Mouse (Mus musculus) MEL (cell line): ENCODE measurements at regions not wholly inside any gene's neighbourhood (a gene's known extent, or its start where the extent isn't known, plus 50 kb on each side); places are given as distances from the start of the nearest gene placed in this dataset.

Experiments used
- DNase-seq: peaks from one replicate; pipeline ENCODE4 v3.0.0; 2011; ENCODE audit warnings: low read depth, low spot score
- H3K27ac ChIP-seq: 2 replicates; pipeline ENCODE4 v1.5.1; 2012; ENCODE audit warnings: low read depth, mild to moderate bottlenecking, control low read depth, low read length, moderate library complexity; ENCODE audit not compliant: control insufficient read depth
- H3K27me3 ChIP-seq, 2 experiments: fragments of 150-350 bp in 1 of 2; sonication (generic) in 1 of 2; 2 replicates each; pipeline ENCODE4 v1.6.1; 2012; ENCODE audit warnings: low read length in 2 of 2, mild to moderate bottlenecking in 2 of 2, improper control_type of control experiment in 1 of 2, moderate library complexity in 1 of 2; ENCODE audit not compliant: insufficient read depth in 2 of 2, control insufficient read depth in 1 of 2
- H3K36me3 ChIP-seq, 2 experiments: 2 replicates each; pipeline ENCODE4 v1.6.1; 2012 to 2014; ENCODE audit warnings: low read length in 2 of 2, improper control_type of control experiment in 1 of 2, inconsistent platforms in 1 of 2, mild to moderate bottlenecking in 1 of 2; ENCODE audit not compliant: insufficient read depth in 2 of 2, control insufficient read depth in 1 of 2
- H3K4me1 ChIP-seq, 2 experiments: fragments of 150-350 bp in 1 of 2; sonication (generic) in 1 of 2; 2 replicates each; pipeline ENCODE4 v1.6.1; 2012; ENCODE audit warnings: low read length in 2 of 2, improper control_type of control experiment in 1 of 2, mild to moderate bottlenecking in 1 of 2; ENCODE audit not compliant: insufficient read depth in 2 of 2, control insufficient read depth in 1 of 2
- H3K4me3 ChIP-seq, 2 experiments: fragments of 150-350 bp in 1 of 2; sonication (generic) in 1 of 2; 2 replicates each; pipeline ENCODE4 v1.5.1; 2012; ENCODE audit warnings: low read depth in 2 of 2, low read length in 2 of 2, mild to moderate bottlenecking in 2 of 2, moderate library complexity in 2 of 2, control low read depth in 1 of 2, improper control_type of control experiment in 1 of 2; ENCODE audit not compliant: control insufficient read depth in 1 of 2, insufficient read depth in 1 of 2
- H3K79me2 ChIP-seq: 2 replicates; pipeline ENCODE4 v1.6.1; 2012; ENCODE audit warnings: mild to moderate bottlenecking, low read length, moderate library complexity; ENCODE audit not compliant: control insufficient read depth, poor library complexity, insufficient read depth
- H3K9ac ChIP-seq: 2 replicates; pipeline ENCODE4 v1.6.1; 2012; ENCODE audit warnings: low read depth, mild to moderate bottlenecking, control low read depth, low read length, moderate library complexity; ENCODE audit not compliant: control insufficient read depth, poor library complexity, severe bottlenecking
- H3K9me3 ChIP-seq: fragments of 150-350 bp; sonication (generic); replicated peaks from 2 replicates; pipeline ENCODE4 v1.6.1; 2012; ENCODE audit warnings: mild to moderate bottlenecking, low read length, improper control_type of control experiment, moderate library complexity; ENCODE audit not compliant: insufficient read depth
- CTCF ChIP-seq, 3 experiments: IDR thresholded peaks in 2 of 3; conservative IDR thresholded peaks in 1 of 3; 2 replicates each; pipeline ENCODE4 v1.5.1; 2011 to 2012; ENCODE audit warnings: low read length in 3 of 3, low read depth in 2 of 3, mild to moderate bottlenecking in 2 of 3, improper control_type of control experiment in 1 of 3, inconsistent platforms in 1 of 3, mixed read lengths in 1 of 3, moderate library complexity in 1 of 3; ENCODE audit not compliant: control insufficient read depth in 1 of 3, insufficient read depth in 1 of 3, poor library complexity in 1 of 3, severe bottlenecking in 1 of 3
- E2F4 ChIP-seq: IDR thresholded peaks from 2 replicates; pipeline ENCODE4 v1.6.1; 2011; ENCODE audit warnings: low read depth, low read length, improper control_type of control experiment, borderline replicate concordance
- EP300 ChIP-seq, 2 experiments: IDR thresholded peaks; 2 replicates each; pipeline ENCODE4 v1.6.1; 2011; ENCODE audit warnings: improper control_type of control experiment in 2 of 2, low read length in 2 of 2, low read depth in 1 of 2, mild to moderate bottlenecking in 1 of 2
- GABPA ChIP-seq: IDR thresholded peaks from 2 replicates; pipeline ENCODE4 v1.6.1; 2012; ENCODE audit warnings: low read depth, mild to moderate bottlenecking, inconsistent platforms, low read length, improper control_type of control experiment, moderate library complexity
- JUND ChIP-seq: IDR thresholded peaks from 2 replicates; pipeline ENCODE4 v1.6.1; 2011; ENCODE audit warnings: low read depth, mild to moderate bottlenecking, improper control_type of control experiment, low read length
- KAT2A ChIP-seq: conservative IDR thresholded peaks from 2 replicates; pipeline ENCODE4 v1.6.1; 2012; ENCODE audit warnings: low read depth, low read length, improper control_type of control experiment, inconsistent platforms
- MEF2A ChIP-seq: IDR thresholded peaks from 2 replicates; pipeline ENCODE4 v1.6.1; 2014; ENCODE audit warnings: low read depth, mild to moderate bottlenecking, inconsistent platforms, low read length, improper control_type of control experiment; ENCODE audit not compliant: poor library complexity, insufficient replicate concordance, severe bottlenecking; ENCODE audit errors: extremely low read depth
- MYB ChIP-seq: IDR thresholded peaks from 2 replicates; pipeline ENCODE4 v1.6.1; 2011; ENCODE audit warnings: mild to moderate bottlenecking, low read depth, low read length, improper control_type of control experiment
- POLR2AphosphoS5 ChIP-seq: IDR thresholded peaks from 2 replicates; pipeline ENCODE4 v1.6.1; 2012; ENCODE audit warnings: low read depth, borderline replicate concordance, mild to moderate bottlenecking, inconsistent platforms, low read length, moderate library complexity, mixed read lengths
- TAL1 ChIP-seq: IDR thresholded peaks from 2 replicates; pipeline ENCODE4 v1.6.1; 2012; ENCODE audit warnings: mild to moderate bottlenecking, inconsistent platforms, low read length, moderate library complexity, mixed read lengths
- TCF12 ChIP-seq: IDR thresholded peaks from 2 replicates; pipeline ENCODE4 v1.6.1; 2014; ENCODE audit warnings: low read depth, mild to moderate bottlenecking, inconsistent platforms, low read length, improper control_type of control experiment, moderate library complexity
- UBTF ChIP-seq: IDR thresholded peaks from 2 replicates; pipeline ENCODE4 v1.6.1; 2012; ENCODE audit warnings: low read depth, mild to moderate bottlenecking, inconsistent platforms, low read length, improper control_type of control experiment, moderate library complexity, borderline replicate concordance; ENCODE audit not compliant: insufficient read depth
- ZNF384 ChIP-seq: IDR thresholded peaks from 2 replicates; pipeline ENCODE4 v1.6.1; 2012; ENCODE audit warnings: low read depth, mild to moderate bottlenecking, inconsistent platforms, low read length, improper control_type of control experiment

DNA sequence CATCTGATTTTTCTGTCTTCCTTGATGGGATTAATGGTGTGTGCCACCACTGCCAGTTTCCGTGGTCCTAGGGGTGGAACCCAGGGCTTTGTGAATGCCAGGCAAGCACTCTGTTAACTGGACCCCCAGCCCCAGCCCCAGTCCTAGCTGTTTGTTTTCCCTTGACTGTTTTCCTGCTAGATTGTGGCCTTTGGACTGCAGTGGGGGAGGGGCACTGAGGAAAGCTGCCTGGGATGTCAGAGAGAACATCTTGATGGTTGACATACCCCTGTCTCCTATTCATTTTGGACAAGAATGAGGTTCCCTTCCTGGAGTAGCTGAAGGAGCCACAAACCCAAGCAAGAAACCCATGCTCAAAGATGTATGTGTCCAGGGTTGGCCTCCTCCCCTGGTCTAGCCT lies 77.8 kb upstream of the Sulf2 start:
- no peak overlapping the region for H3K9ac ChIP-seq
- DNase-seq = no peak
- no peak overlapping the region for H3K27ac ChIP-seq
- TF ChIP-seq E2F4 = no peak
- no peak for TF ChIP-seq MYB
- TF ChIP-seq KAT2A = no peak
- TF ChIP-seq ZNF384 = no peak
- no peak for TF ChIP-seq CTCF (IDR thresholded peaks at IDR 0.05 in 2 of 3, conservative IDR thresholded peaks at IDR 0.05 in 1 of 3; ENCODE audit: control insufficient read depth in 1 of 3, insufficient read depth in 1 of 3, low read depth in 2 of 3, low read length in 3 of 3, poor library complexity in 1 of 3, severe bottlenecking in 1 of 3)
- TF ChIP-seq UBTF = no peak
- no peak for TF ChIP-seq GABPA
- H3K4me3 ChIP-seq = no peak overlapping the region
- no peaks in the 10 kb centered on the region for H3K4me1 ChIP-seq
- H3K79me2 ChIP-seq = no peaks in the 10 kb centered on the region
- H3K9me3 ChIP-seq = no peaks in the 10 kb centered on the region
- no peaks in the 10 kb centered on the region for H3K36me3 ChIP-seq
- H3K27me3 ChIP-seq = no peaks in the 10 kb centered on the region

GRCm38 (mm10) chr2:166232376-166232775 lies 76.9 kb upstream of the Sulf2 start:
- Histone ChIP-seq H3K9ac (no peak overlapping the region), H3K4me1 (no peaks in the 10 kb centered on the region), H3K4me3 (no peak overlapping the region), H3K27ac (no peak overlapping the region), H3K79me2 (no peaks in the 10 kb centered on the region), H3K9me3 (no peaks in the 10 kb centered on the region), H3K36me3 (no peaks in the 10 kb centered on the region), H3K27me3 (no peaks in the 10 kb centered on the region)
- no peak for TF ChIP-seq EP300 (IDR thresholded peaks at IDR 0.05; ENCODE audit: low read depth in 1 of 2, low read length in 2 of 2)
- DNase-seq = no peak

- H3K27me3 ChIP-seq = no peaks in the 10 kb centered on the region
- no peak overlapping the region for H3K27ac ChIP-seq
- DNase-seq = no peak
- H3K36me3 ChIP-seq = no peaks in the 10 kb centered on the region
- H3K9me3 ChIP-seq = no peaks in the 10 kb centered on the region
- H3K4me1 ChIP-seq = no peaks in the 10 kb centered on the region
- H3K9ac ChIP-seq = no peak overlapping the region
- TF ChIP-seq TCF12 = no peak
- no peak for TF ChIP-seq TAL1
- no peak for TF ChIP-seq JUND
- TF ChIP-seq POLR2AphosphoS5 = no peak
- no peak for TF ChIP-seq MEF2A
- no peak overlapping the region for H3K4me3 ChIP-seq
- no peaks in the 10 kb centered on the region for H3K79me2 ChIP-seq
Measured at GRCm38 (mm10) chr2:166230617-166231016, 75.2 kb upstream of the Sulf2 start.
